Mouse (Mus musculus): ENCODE data around the gene Chit1. TPM values are rescaled to one million over a fixed set of nuclear protein-coding genes. Genes with fewer than 3 reads are reported as not detected.

Gene Chit1
- total and polyA plus RNA-seq, 3 experiments: not detected

DNA sequence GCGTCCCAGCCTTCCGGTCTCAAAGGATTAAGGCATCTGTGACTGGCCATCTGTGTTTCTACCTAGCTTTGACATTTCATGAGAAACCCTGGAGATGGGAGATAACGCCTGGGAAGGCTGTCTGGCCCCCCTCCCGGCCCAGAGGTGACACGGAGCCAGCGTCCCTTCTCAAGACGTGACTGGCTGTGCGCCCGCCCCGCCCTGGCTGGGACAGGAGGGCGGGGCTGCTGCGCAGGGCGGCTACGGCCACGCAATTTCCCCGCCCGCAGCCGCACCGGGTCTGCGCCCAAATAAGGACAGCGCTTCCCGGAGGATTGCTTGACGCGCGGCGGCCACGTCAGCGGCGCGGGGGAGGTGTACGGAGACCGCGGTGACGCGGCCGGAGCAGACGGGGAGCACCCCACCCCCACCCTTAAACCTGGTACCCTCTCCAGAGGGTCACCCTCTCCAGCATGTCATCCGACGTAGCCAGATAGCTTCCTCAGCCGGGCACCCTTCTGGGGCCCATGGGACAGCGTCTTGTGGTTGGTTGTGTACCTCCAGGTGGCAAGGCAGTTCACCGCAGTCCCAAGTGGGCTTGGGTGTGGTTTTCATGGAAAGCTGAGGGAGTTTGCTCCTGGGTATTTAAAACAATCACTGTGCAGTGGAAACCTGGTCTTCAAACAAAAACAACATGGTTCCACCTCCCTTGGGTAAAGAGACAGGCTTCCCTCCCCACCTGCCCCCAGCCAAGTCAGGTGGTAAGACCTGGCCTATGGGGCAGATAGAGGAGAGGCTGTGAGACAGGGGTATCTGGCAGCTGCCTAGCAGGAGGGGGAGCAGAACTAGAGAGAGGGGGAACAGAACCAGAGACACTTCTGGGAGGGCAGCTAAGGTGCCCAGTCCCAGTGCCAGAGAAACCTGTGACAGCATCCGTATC, 17.9 kb upstream of the Chit1 start:
- TF ChIP-seq GATA1 (IDR thresholded peaks at IDR 0.05; ENCODE audit: borderline replicate concordance, low read length) (no peak), CTCF (IDR thresholded peaks at IDR 0.05; ENCODE audit: low read depth, low read length) (no peak), TAL1 (conservative IDR thresholded peaks at IDR 0.05; ENCODE audit: low read depth, low read length) (peak; percentile 55; the same call in 1 of the 2 replicates), POLR2AphosphoS5 (IDR thresholded peaks at IDR 0.05; ENCODE audit: insufficient replicate concordance, low read depth, low read length) (no peak), GATA2 (IDR thresholded peaks at IDR 0.05; ENCODE audit: borderline replicate concordance, low read depth, low read length) (no peak)
- H3K9me3 ChIP-seq (replicated peaks): no peaks in the 10 kb centered on the region
- ATAC-seq (ENCODE audit: extremely low read depth, insufficient number of reproducible peaks, low FRiP score, poor library complexity, severe bottlenecking): peak; percentile 86
- peak; percentile 91 for DNase-seq (ENCODE audit: low spot score)
- H3K36me3 ChIP-seq (replicated peaks): no peaks in the 10 kb centered on the region
- H3K4me1 ChIP-seq (ENCODE audit: insufficient read depth, low read depth, low read length): peaks cover 65% of the 10 kb centered on the region
- peaks cover 52% of the 10 kb centered on the region for H3K27me3 ChIP-seq (ENCODE audit: insufficient read depth, low read length)
- peak overlapping the region; percentile 70 for H3K4me3 ChIP-seq (ENCODE audit: low read depth, low read length)

DNA sequence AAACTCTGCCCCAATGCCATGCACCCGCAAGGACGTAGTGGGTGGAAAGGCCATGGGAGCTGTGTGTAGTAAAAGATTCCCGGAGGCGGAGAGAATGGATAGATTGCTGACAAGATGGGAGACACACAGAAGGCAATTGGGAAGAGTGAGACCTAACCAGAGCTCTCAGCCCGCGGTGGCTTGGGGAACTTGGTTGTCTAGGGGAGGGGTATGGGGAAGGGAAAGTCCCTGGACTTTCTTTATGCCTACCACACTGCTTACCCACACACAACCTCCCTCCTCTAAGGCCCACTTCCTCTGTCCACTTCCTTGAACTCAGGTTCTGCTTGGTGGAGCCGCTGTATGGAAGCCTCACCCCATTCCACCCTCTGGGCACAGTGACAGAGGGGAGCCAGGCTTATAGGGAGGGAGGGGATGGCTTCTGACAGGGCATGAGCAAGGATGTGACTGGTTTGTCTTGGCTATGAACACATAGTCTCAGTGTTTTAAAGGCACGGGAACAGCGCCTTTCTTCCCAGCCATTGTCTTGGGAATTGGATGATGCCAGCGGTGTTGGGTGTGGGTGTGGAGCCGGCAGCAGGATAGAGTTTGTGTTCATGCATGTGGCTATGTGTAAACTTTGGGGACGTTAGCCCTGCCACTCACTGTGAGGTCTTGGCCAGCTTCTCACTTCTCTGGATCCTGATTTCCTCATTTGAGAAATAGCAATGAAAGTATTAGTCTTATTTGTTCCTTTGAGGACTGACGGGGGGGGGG, 17.1 kb upstream of the Chit1 start:
- Histone ChIP-seq H3K4me3 (ENCODE audit: low read depth, low read length) (peak overlapping the region; percentile 70; the same call in 1 of the 2 replicates), H3K9me3 (replicated peaks) (no peaks in the 10 kb centered on the region), H3K4me1 (ENCODE audit: insufficient read depth, low read depth, low read length) (peaks cover 73% of the 10 kb centered on the region), H3K36me3 (replicated peaks) (no peaks in the 10 kb centered on the region), H3K27me3 (ENCODE audit: insufficient read depth, low read length) (peaks cover 46% of the 10 kb centered on the region)
- DNase-seq (ENCODE audit: low spot score) (no peak), ATAC-seq (ENCODE audit: extremely low read depth, insufficient number of reproducible peaks, low FRiP score, poor library complexity, severe bottlenecking) (no peak)
- TF ChIP-seq GATA2 (IDR thresholded peaks at IDR 0.05; ENCODE audit: borderline replicate concordance, low read depth, low read length): no peak
- TF ChIP-seq GATA1 (IDR thresholded peaks at IDR 0.05; ENCODE audit: borderline replicate concordance, low read length): no peak
- no peak for TF ChIP-seq CTCF (IDR thresholded peaks at IDR 0.05; ENCODE audit: low read depth, low read length)
- TF ChIP-seq POLR2AphosphoS5 (IDR thresholded peaks at IDR 0.05; ENCODE audit: insufficient replicate concordance, low read depth, low read length): no peak
- no peak for TF ChIP-seq TAL1 (conservative IDR thresholded peaks at IDR 0.05; ENCODE audit: low read depth, low read length)

DNA sequence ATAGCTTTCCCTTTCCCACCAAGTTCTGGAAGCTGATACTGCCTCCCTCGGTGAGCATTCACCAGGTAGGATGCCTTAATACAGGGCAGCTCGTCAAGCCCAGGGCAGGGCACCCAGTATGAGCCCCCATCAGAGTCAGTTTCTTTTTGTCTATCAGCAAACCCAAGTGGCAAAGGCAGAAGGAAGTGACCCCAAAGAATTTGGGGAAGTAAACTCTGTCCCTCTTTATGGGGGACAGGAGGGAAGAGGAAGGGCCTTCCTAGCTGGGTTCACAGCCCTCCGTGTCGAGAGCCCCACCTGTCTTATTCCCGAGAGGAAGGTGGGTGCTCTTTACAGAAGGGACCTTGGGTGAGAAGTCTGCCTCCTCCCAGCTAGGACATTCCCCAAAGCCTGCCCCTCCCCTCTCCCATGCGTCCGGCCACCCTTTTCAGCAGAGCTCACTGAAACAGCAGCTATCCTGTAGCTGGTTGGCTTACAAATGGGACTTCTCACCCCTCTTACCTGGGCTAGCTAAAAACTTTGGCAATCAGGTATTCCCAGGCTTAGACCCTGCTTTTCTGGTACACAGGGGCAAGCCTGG, 15.9 kb upstream of the Chit1 start:
- Histone ChIP-seq H3K4me3 (ENCODE audit: low read depth, low read length) (no peak overlapping the region; the same call in 1 of the 2 replicates), H3K27me3 (ENCODE audit: insufficient read depth, low read length) (peaks cover 45% of the 10 kb centered on the region), H3K9me3 (replicated peaks) (no peaks in the 10 kb centered on the region), H3K4me1 (ENCODE audit: insufficient read depth, low read depth, low read length) (peaks cover 83% of the 10 kb centered on the region), H3K36me3 (replicated peaks) (no peaks in the 10 kb centered on the region)
- ATAC-seq (ENCODE audit: extremely low read depth, insufficient number of reproducible peaks, low FRiP score, poor library complexity, severe bottlenecking) (no peak), DNase-seq (ENCODE audit: low spot score) (no peak)
- TF ChIP-seq CTCF (IDR thresholded peaks at IDR 0.05; ENCODE audit: low read depth, low read length) (no peak), TAL1 (conservative IDR thresholded peaks at IDR 0.05; ENCODE audit: low read depth, low read length) (no peak), POLR2AphosphoS5 (IDR thresholded peaks at IDR 0.05; ENCODE audit: insufficient replicate concordance, low read depth, low read length) (no peak), GATA1 (IDR thresholded peaks at IDR 0.05; ENCODE audit: borderline replicate concordance, low read length) (no peak), GATA2 (IDR thresholded peaks at IDR 0.05; ENCODE audit: borderline replicate concordance, low read depth, low read length) (no peak)

DNA sequence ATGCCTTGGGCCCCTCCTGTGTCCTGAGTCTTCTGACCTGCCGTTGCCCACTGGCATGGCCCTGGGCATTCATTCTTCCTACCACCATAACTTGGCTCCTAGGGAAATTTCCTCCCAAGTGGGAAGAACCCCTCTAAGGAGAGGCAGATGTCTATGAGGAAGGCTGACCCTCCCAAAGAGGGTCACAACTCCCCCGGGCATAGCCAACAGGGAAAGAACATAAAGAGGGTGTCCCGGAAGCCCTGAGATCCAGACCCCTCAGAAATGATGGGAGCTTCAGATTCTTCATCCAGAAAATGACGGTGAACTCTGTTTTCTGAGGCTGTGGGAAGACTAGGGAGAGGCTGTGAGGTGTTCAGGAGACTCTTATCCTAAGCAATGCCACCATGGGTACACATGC, 15.3 kb upstream of the Chit1 start:
- H3K4me3 ChIP-seq (ENCODE audit: low read depth, low read length): no peak overlapping the region
- no peaks in the 10 kb centered on the region for H3K36me3 ChIP-seq (replicated peaks)
- no peak for ATAC-seq (ENCODE audit: extremely low read depth, insufficient number of reproducible peaks, low FRiP score, poor library complexity, severe bottlenecking)
- no peaks in the 10 kb centered on the region for H3K9me3 ChIP-seq (replicated peaks)
- peaks cover 89% of the 10 kb centered on the region for H3K4me1 ChIP-seq (ENCODE audit: insufficient read depth, low read depth, low read length)
- peaks cover 44% of the 10 kb centered on the region for H3K27me3 ChIP-seq (ENCODE audit: insufficient read depth, low read length)
- DNase-seq (ENCODE audit: low spot score): no peak
- TF ChIP-seq GATA1 (IDR thresholded peaks at IDR 0.05; ENCODE audit: borderline replicate concordance, low read length): no peak
- TF ChIP-seq POLR2AphosphoS5 (IDR thresholded peaks at IDR 0.05; ENCODE audit: insufficient replicate concordance, low read depth, low read length): no peak
- TF ChIP-seq GATA2 (IDR thresholded peaks at IDR 0.05; ENCODE audit: borderline replicate concordance, low read depth, low read length): no peak
- TF ChIP-seq TAL1 (conservative IDR thresholded peaks at IDR 0.05; ENCODE audit: low read depth, low read length): no peak
- no peak for TF ChIP-seq CTCF (IDR thresholded peaks at IDR 0.05; ENCODE audit: low read depth, low read length)

DNA sequence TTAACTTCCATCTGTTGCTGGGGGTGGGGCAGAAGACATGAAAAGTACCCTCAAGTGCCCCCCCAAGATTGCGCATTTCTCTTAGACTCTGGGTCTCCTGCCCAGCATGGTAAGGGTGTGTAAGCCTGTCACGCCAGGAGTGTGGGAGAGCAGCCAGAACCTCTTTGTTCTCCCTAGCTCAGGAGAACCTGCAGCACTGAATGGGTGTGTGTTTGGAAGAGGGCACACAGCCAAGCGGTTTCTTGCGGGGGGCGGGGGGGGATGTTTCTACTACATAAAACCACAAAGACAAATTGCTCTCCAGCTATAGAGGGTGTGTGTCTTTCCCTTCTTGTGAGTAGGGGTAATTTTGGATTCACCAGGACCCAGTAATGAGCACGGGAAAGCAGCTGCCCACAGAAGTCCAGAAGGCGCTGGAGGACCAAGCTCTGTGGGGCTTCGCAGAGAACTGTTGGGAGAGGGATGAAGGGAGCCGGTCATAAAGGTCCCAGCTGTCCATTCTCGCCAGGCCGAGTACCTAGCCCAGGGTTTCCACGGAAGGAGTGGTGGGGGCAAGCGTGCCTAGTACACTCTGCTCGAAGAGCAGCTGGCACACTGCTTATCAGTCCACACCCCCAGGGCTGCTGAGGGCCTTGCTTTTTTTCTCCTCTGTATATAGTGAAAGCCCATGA, 14.6 kb upstream of the Chit1 start:
- peaks cover 92% of the 10 kb centered on the region for H3K4me1 ChIP-seq (ENCODE audit: insufficient read depth, low read depth, low read length)
- ATAC-seq (ENCODE audit: extremely low read depth, insufficient number of reproducible peaks, low FRiP score, poor library complexity, severe bottlenecking): no peak
- H3K9me3 ChIP-seq (replicated peaks): no peaks in the 10 kb centered on the region

More for the DNA sequence above, 14.6 kb upstream of the Chit1 start:
- H3K36me3 ChIP-seq (replicated peaks): no peaks in the 10 kb centered on the region
- no peak overlapping the region for H3K4me3 ChIP-seq (ENCODE audit: low read depth, low read length)
- no peak for DNase-seq (ENCODE audit: low spot score)
- peaks cover 39% of the 10 kb centered on the region for H3K27me3 ChIP-seq (ENCODE audit: insufficient read depth, low read length)
- TF ChIP-seq TAL1 (conservative IDR thresholded peaks at IDR 0.05; ENCODE audit: low read depth, low read length) (no peak), CTCF (IDR thresholded peaks at IDR 0.05; ENCODE audit: low read depth, low read length) (no peak), POLR2AphosphoS5 (IDR thresholded peaks at IDR 0.05; ENCODE audit: insufficient replicate concordance, low read depth, low read length) (no peak), GATA2 (IDR thresholded peaks at IDR 0.05; ENCODE audit: borderline replicate concordance, low read depth, low read length) (no peak), GATA1 (IDR thresholded peaks at IDR 0.05; ENCODE audit: borderline replicate concordance, low read length) (no peak)

Measured in G1E (cell line).